Mouse (Mus musculus): ENCODE measurements around the gene Lmod2.

Gene Lmod2

DNA sequence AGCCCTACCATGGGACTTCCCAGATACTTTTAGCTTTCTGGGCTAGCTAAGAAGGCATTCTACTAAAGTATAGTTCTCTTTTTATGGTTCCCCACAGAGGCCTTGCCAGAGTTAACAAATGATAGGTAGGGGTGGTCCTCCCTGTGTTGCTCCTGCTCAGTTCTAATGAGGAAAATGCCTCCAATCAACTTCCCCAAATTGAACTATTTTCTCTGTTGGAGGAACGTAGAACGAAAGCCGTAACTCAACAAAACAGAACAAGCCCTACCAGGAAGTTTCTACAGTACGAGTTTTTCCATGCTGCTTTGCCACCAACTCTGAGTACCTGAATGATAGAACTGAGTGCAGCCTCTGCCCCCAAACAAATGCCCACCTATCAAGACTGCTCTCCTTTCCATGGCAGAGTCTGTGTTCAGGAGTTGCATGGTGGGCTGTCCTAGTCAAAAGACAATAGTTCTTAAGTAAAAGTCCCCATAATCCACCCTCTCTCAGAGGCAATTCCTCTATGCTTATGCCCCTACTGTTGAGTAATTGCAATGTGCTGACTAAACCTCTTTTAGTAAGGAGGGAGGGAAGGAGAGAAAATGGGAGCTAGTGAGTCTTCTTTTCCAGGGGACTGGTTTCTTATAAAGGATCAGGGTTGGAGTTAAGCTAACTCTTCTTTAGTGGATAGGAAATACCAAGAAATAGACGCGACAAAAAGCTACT, 47.9 kb downstream of the Lmod2 start:
- DNase-seq, result no peak

GRCm38 (mm10) chr6:24647103-24647691, 49.6 kb downstream of the Lmod2 start:
- no peak for DNase-seq

GRCm38 (mm10) chr6:24648403-24648802, 50.8 kb downstream of the Lmod2 start:
- no peak for DNase-seq

GRCm38 (mm10) chr6:24650719-24651118, 53.2 kb downstream of the Lmod2 start:
- no peak for DNase-seq

- DNase-seq, result no peak
These were observed 54.0 kb downstream of the Lmod2 start for GRCm38 (mm10) chr6:24651538-24651937.

Measured in B cell, adult 2 months (primary cell).